Mouse (Mus musculus) lung, postnatal 36 days (tissue): ENCODE results near the gene Gm28038.

Experiments
- DNase-seq: peaks from one replicate; pipeline ENCODE4 v3.0.0; 2022; ENCODE audit warnings: mixed read lengths

The Gm28038 gene

DNA sequence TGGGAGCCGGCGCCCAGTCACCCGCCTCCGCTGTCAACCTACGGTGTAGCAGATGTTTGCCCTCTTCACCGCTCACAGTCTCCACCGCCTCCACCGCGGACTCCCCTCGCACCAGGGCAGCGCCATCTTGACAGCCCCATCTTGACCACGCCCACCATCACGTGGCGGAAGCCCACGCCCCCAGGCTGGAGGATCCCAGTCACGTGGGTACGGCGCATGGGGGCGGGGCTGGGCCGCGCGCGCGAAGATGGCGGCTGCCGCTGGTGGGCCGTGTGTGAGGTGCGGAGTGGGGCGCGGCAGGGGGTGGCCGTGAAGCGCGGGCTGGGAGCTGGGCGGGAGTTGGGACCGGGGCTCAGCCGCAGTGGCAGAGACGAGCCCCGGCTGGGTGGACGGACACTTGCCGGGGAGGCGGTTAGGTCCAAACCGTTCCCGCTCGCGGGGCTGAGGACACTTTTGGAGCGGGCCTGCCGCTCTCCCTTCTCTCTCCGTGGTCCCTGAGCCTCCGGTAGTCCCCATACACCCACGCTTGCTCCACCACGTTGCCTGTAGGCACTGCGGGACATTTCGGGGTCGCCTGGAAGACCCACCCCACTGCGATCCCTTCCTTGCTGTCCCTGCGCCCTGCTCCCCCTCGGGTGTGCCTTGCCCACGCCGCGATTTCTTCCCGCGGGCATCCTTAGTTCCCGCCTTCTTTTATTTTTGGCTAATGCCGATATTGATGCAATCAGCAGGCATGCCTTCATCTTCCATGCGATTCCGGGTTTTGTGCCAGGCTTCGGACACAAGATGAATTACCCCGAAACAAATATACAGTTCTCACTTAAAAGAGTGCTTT, 5.6 kb downstream of the Gm28038 start, which contains the start of the genes Dolk and Nup188:
TSS of gene Dolk (minus strand) at position 143 of the 835 bp plus-strand sequence.
TSS of gene Nup188 (plus strand) at position 206 of the 835 bp plus-strand sequence.
- peak; percentile 97 for DNase-seq

DNA sequence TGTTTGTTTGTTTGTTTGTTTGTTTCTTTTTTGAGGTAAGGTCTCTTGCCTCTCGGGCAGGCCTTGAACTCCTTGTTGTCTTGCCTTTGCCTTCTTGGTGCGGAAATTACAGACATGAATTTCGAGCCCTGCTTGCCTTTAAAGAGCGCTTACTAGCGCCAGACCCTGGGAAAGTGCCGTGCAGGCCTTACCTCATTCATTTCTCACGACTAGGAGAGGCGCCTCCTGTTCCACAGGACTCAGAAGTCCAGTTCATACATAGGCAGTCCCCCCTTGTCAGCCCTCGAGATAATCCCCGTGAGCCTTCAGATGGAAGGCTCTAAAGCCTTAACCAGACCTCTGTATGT, 6.2 kb downstream of the Gm28038 start:
- no peak for DNase-seq

DNA sequence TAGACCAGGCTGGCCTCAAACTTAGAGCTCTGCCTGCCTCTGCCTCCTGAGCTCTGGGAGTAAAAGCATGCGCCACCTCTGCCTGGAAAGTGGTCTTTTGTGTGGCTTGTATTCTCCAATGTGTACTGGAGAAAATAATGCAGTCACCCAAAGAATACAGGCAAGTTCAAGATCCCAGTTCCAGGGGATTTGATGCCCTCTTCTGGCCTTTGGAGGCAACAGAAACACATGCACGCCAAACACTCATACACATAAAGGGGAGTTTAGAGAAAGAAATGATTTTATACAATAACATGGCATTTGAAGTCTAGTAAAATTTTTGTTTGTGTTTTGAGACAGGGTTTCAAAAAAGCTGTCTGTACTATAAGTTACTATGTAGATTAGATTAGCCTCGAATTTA, 18.7 kb downstream of the Gm28038 start:
- no peak for DNase-seq

DNA sequence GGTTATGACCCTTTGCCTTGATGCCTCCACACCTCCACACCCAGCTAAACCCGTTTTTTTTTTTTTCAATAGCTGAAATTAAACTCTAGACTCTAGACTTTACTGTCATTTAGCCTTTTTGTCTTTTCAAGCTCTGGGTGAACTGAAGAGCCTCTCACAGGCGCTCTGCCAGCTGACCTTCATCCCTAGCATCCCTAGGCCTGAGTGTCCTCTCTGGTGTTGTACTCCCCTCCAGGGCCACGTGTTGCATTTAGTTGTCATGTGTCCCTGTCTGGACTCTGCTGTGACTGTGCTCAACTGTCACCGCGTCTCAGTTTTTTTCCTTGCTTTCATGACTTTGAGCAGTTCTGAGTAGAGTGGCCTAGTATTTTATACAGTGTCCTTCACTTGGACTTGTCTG, 19.1 kb downstream of the Gm28038 start:
- no peak for DNase-seq

DNA sequence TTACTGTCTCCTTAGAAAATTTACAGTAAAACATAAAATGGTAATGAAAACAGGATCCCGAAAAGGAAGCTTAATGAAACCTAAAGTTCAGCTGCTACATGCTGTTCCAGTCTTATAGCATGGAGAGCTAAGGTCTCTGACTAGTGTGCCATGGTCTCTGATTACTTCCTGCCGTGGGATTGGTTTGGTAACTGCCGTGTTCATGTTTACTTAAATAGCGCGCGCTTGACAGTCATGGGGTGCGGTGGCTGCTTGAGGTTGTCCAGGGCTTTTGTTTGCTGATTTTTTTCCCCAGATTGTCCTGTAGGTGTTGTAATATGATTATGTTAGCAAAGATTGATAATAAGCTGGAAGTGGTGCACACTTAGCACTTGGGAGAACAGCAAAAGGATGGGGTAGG, 25.2 kb downstream of the Gm28038 start:
- DNase-seq, result no peak

DNA sequence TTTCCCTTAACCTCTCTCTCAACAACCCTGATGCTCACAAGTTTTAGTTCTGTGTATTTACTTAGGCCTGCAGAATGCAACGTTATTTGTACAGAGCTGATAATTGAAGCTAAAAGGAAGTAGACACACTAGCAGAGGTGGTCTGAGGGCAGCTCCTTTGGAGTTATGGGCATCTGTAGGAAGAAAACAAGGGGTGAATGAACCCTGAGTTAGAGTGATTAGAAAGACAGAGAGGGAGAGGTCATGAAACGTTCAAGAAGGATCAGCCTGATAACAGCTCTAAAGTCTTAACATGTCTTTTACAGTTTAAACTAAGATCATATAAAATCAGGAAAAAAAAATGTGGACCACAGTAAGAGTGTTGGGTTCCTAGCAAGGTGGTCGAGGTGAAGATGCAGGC, 28.5 kb downstream of the Gm28038 start:
- no peak for DNase-seq

DNA sequence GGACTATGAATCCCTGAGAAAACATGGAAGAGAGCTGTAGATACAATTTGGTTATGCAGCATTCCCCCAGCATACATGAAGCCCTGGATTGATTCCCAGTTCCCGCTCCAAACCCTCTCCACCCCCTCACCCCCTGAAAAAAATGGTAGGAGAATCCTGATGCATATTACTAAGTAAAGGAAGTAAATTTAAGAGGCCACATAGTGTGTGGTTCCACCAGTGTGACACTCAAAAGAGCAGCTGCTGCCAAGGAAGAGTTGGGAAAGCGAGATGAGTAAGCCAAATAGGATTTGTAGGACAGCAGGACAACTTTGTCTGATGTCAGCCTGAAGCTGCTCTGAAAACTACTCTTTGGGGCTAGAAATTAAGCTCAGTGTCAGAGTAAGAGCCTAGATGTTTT, 30.6 kb downstream of the Gm28038 start:
- DNase-seq, result no peak

DNA sequence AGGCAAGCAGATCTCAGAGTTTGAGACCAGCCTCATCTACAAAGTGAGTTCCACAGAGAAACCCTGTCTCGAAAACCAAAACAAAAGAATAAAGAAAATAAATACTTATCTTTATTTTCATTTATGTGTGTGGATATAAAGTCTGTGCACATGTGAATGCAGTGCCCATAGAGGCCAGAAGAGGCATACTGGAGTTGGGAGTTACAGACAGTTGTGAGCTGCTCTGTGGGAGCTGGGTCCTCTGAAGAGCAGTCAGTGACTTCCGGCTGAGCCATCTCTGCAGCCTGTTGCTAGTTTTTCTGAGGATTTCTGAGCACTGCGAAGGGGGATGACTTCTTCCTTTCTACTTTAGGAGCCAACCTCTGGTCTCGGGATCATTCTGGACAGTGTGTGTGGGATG, 35.3 kb downstream of the Gm28038 start:
- DNase-seq, result no peak

DNA sequence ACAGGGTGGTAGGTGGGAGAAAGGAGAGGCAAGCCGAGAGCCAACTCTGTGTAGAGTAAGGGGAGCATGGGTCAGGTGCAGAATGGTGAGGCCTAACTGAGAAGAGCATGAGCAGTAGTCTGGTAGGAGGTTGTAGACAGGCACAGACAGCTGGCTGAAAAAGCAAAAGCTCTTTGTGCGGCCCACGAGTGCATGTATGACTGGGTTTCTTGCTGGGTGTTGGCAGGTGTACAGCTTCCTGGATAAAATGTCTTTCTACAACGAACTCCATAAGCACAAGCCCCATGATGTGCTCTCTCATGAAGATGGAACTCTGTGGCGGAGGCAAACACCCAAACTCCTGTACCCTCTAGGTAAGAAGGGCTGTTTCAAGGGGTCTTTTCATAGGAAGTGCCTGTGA, 36.1 kb downstream of the Gm28038 start:
- no peak for DNase-seq

DNA sequence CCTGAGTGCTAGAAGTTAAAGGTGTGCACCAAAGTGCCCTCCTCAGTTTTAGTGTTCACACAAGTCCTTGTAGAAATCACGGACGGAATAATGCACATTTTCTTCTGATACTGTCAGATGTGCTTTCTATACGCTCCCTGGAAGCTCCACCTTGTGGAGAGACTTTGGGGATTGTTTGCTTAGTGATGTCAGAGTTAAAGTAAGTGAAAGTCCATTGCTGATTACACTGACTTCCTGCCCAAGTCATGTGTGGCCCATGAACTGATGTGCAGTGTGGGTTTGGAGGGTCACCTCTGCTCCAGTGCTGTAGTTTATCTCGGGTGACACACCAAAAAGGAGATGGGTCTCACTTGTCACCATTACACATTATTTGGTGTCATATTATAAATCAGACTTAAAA, 38.4 kb downstream of the Gm28038 start:
- DNase-seq, result peak; percentile 15

DNA sequence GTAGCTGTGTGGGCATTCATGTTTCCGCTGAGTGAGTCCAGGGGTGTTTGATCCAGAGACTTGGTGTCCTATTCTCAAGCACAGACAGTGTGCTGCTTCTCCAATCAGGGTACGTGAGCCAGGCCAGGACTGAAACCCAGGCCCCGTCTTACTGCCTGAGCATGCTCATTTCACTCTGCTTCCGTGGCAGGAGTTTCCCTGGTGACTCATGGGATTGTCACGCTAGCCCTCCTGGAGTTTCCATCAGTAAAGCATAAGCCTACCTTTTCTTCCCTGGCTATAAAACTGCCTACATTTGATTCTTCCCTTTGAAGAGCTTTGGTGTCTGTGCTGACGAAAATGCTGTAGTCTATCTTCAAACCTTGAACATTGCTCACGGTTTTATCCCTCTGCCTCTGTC, 42.3 kb downstream of the Gm28038 start:
- DNase-seq, result no peak

DNA sequence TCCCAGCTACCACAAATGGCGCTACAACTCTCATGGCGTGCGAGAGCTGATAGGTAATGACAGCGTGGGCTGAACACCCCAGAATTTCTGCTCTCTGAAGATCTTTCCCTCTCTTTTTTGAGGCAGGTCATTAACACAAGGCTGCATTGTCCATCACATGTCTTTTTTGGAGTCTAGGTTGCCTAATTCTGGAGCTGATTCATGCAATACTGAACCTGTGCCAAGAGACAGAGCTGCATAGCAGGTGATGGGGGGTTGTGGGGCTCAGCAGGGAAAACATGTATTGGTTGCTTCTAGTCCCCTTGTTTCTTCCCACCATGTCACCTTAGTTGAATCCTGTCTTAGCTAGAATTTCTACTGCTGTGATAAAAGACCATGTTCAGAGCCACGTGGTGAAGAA, 44.5 kb downstream of the Gm28038 start:
- DNase-seq, result no peak

DNA sequence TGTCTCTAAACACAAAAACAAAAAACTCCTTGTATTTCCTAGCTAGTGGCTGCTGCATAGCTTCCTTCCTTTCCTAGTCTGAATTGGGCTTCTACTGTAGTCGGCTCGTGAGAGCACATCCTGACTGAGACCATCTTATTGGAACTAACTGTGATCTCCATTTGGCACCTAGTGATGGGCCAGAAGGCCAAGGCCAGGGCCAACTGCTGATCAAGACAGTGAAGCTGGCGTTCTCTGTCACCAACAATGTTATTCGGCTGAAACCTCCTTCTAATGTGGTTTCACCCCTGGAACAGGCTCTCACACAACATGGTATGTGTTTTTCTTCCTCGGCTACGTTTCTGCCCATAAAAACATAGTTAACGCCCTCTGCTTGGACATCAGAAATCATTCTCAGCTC, 46.4 kb downstream of the Gm28038 start:
- DNase-seq, result no peak

DNA sequence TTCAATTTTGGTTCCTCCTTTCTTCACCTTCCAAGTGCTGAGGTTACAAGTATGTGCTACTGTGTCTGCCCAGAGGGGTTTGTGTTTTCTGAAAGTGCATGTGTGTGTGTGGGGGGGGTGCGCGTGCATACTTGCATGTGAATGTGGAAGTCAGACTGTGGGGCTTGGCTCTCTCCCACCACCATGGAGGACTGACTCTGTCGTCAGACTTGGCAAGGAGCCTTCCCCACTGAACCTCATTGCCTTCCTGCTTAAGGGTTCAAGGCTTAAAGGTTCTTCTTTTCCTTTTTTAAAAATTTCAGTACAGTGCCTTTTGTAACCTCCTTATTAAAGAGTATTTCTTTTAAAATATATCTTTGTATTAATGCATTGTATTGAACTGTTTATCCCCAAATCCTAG, 47.9 kb downstream of the Gm28038 start:
- DNase-seq, result peak; percentile 10

DNA sequence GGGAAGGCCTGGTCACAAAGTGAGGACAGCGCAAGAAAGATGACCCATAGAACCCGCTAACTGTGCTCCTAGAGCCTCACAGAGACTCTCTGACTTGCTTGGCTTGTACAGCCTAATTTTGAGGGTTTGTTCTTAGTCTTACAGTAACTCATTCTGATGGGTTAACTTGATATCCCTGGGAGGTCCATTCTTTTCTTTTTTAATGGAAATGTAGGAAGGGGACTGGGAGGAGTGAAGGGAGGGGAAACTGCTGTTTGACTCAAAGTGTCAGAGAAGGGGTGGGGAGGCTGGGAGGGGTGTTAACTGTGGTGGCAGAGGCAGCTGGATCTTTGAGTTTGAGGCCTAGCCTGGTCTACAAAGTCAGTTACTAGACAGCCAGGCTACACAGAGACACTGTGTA, 54.5 kb downstream of the Gm28038 start:
- no peak for DNase-seq

DNA sequence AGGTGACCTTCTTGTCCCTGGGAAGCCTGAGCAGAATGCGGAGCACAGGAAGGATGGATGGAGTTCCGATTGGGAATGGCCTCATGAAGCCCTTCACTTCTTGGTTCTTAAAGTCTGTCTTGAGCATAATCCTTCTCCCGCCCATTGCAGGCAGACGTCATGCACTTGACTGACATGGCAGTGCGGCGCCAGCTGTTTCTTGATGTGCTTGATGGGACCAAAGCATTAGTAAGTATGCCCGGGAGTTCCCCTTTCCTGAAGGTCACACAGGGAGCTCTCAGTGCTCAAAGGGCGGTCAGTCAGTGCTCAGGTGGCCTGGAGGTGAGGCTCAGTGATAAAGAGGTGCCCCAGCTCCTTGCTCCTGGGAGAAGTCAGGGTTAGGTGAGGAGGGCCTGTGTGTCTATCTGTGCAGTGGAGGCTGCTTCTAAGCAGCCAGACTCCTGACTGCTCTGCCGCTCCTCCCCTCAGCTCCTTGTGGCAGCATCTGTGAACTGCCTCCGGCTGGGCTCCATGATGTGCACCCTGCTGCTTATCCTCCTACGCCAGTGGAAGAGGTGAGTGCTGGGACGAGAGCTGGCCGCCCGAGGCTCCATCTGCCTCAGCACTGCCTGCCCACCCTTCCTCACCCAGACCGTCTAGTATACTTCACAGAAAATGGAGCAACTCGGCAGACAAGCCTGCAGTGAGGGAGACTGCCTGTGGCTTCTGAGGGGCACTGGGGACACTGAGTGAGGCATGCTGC, 55.5 kb downstream of the Gm28038 start:
- no peak for DNase-seq

DNA sequence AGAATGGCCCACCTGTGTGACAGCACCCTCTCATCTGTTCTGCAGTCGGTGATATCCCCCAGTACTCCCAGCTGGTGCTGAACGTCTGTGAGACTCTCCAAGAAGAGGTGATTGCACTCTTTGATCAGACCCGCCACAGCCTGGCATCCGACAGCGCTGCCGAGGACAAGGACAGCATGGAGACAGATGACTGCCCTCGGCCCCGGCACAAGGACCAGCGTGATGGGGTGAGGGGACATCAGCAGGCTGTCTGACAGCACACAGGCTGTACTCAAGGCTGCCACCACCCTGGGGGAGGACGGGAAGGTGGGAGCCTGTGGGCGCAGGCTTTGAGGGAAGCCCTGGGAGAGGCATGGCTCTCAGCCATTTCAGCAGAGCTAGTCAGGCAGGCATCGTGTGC, 56.3 kb downstream of the Gm28038 start:
- no peak for DNase-seq

DNA sequence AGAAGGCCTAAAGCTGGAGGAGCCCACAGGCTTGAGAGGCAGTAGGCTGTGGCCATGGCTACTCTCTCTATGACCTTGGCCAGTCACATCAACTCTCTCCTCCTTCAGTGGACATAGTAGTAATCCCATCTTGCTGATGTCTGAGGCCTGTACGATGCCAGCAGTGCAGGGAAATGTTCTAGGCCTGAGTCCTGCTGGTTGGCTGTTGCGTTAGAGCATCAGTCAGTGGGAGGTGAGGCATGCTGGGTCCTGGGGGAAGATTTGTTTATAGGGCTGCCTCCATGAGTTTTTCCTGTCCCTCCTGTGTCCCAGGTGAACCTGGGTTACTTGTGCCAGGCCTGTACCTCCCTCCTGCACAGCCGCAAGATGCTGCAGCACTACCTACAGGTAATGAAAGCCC, 61.2 kb downstream of the Gm28038 start:
- DNase-seq, result no peak

DNA sequence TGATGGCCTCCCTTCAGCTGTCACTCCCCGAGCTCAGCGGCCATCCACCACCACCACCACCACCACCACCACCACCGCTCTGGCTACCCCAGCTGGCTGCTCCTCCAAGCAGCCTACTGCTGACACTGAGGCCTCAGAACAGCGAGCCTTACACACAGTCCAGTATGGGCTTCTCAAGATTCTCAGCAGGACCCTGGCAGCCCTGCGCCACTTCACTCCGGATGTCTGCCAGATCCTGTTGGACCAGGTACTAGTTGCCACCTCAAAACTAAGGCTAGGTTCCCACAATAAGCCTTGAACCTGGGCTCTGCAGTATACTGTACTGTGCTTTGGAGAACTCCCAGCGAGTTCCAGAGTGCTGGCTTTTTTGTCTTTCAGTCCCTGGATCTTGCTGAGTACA, 61.7 kb downstream of the Gm28038 start:
- no peak for DNase-seq

DNA sequence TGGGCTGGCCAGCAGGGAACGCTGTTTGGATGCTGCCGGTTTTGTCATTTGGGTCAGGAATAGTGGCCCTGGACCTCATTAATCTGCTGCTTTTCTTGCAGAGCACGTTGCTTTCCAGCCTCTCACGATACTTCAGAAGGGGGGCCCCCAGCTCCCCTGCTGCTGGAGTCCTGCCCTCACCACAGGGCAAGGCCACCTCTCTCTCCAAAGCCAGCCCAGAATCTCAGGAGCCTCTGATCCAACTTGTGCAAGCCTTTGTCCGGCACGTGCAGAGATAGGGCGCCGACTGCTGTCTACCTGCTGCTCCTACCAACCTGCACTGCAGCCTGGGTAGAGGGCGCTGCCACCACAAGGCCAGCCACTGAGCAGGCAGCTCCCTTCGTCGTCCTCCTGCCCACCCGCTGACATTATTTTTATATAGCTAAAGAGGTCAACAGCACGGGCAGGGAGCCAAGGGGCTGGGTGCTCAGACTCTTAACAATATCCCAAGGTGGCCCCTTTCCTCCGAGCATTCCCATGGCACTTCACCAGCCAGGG, 62.8 kb downstream of the Gm28038 start:
- peak; percentile 41 for DNase-seq

DNA sequence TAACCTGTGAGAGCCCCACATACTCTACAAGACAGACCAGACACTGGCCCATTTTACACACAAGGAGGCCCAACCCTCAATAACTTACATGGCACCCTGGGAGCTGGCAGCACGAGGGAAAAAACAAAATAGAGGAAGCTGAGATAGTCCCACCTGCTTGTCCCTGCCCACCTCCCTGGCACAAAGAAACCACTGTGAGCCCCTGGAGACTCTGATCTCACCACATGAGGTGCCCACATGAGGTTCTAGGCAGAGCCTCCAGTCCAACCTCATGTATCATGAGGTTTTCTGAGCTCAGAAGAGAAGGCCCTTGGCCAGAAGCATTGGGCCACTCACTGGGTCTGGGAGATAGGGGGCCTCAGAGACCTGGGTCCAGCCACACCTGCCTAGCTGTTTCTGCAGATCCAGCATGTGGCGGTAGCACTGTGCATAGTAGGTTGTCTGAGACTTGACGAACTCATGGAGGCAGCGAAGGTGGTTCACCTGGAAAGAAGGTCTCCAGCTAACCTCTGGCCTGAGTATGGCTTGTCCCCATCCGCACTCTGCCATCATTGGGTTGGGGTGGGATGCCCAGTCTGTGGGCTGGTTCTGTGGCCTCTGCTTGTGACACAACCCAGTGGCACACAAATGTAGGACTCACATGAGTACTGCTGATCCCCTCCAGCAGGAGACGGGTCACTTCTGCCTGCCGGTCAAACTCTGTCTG, 65.3 kb downstream of the Gm28038 start:
- DNase-seq, result no peak

DNA sequence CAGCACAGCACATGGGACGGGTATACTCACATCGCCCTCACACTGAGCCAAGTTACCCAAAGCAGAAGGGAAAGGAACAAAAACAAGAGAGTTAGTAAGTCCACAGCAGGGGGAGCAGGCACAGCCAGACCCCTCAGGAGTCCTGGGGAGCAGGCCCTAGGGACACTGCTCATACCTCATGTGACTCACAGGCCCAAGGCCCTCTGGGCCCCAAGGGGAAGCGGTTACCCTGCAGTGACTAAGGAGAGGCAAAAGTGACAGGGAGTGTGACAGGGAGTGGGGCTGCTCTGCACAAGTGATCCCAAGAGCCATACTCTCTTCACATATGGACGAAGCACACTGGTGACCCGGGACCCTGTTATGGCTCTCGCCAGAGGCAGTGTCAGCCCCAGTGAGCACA, 68.4 kb downstream of the Gm28038 start:
- no peak for DNase-seq
